Mouse (Mus musculus) kidney, adult 2 months (tissue): ENCODE measurements at regions not wholly inside any gene's neighbourhood (a gene's known extent, or its start where the extent isn't known, plus 50 kb on each side); places are given as distances from the start of the nearest gene placed in this dataset.

Source experiments
- DNase-seq: peaks from one replicate; pipeline ENCODE4 v3.0.0; 2021
- H3K27ac ChIP-seq: fragments of 200-500 bp; 2 replicates; pipeline ENCODE4 v1.5.1; 2012; ENCODE audit warnings: low read depth, low read length, control low read depth, inconsistent platforms; ENCODE audit not compliant: insufficient read depth
- H3K27me3 ChIP-seq: fragments of 200-500 bp; replicated peaks from 2 replicates; pipeline ENCODE4 v1.6.1; 2012; ENCODE audit warnings: mild to moderate bottlenecking, moderate library complexity, low read length, inconsistent platforms; ENCODE audit not compliant: control insufficient read depth, insufficient read depth
- H3K36me3 ChIP-seq: fragments of 200-500 bp; 2 replicates; pipeline ENCODE4 v1.6.1; 2012; ENCODE audit warnings: mild to moderate bottlenecking, moderate library complexity, low read length, inconsistent platforms; ENCODE audit not compliant: control insufficient read depth, insufficient read depth
- H3K4me1 ChIP-seq: fragments of 200-500 bp; 2 replicates; pipeline ENCODE4 v1.6.1; 2011; ENCODE audit warnings: low read length; ENCODE audit not compliant: control insufficient read depth, insufficient read depth
- H3K4me3 ChIP-seq: fragments of 200-500 bp; 2 replicates; pipeline ENCODE4 v1.5.1; 2011; ENCODE audit warnings: mild to moderate bottlenecking, low read depth, low read length, control low read depth; ENCODE audit not compliant: insufficient read depth
- CTCF ChIP-seq: fragments of 200-500 bp; conservative IDR thresholded peaks from 2 replicates; pipeline ENCODE4 v1.5.1; 2011; ENCODE audit warnings: low read depth, mild to moderate bottlenecking, control low read depth, low read length, moderate library complexity, mixed read lengths; ENCODE audit not compliant: insufficient read depth, insufficient read length
- POLR2A ChIP-seq: fragments of 200-500 bp; IDR thresholded peaks from one replicate; pipeline ENCODE4 v1.6.1; 2011; ENCODE audit warnings: low read depth, low read length, control low read depth
- WGBS: fragments of 180-500 bp; shearing (Covaris S2); methylation state at CpG from one replicate; pipeline ENCODE4 v1.1.7; 2018; 5-methylcytosine and 5-hydroxymethylcytosine counted together

- TF ChIP-seq POLR2A: no peak
- no peak for TF ChIP-seq CTCF
These were observed 90.9 kb upstream of the Myocd start for GRCm38 (mm10) chr11:65360729-65361128.

GRCm38 (mm10) chr11:65358908-65359307, 89.1 kb upstream of the Myocd start:
- Histone ChIP-seq H3K36me3 (no peaks in the 10 kb centered on the region), H3K27me3 (no peaks in the 10 kb centered on the region), H3K4me3 (no peak overlapping the region), H3K27ac (no peak overlapping the region), H3K4me1 (no peaks in the 10 kb centered on the region)
- WGBS: 75% methylated on average over 8 of the region's 8 CpGs
- TF ChIP-seq POLR2A (no peak), CTCF (no peak)
- no peak for DNase-seq

More at GRCm38 (mm10) chr11:65360729-65361128, 90.9 kb upstream of the Myocd start:
- Histone ChIP-seq H3K4me3 (no peak overlapping the region), H3K27me3 (no peaks in the 10 kb centered on the region), H3K27ac (no peak overlapping the region), H3K36me3 (no peaks in the 10 kb centered on the region), H3K4me1 (0 out of 2 replicates have a peak, but pooled peaks cover 2% of the 10 kb centered on the region)
- WGBS: 96% methylated on average over 5 of the region's 5 CpGs
- DNase-seq: no peak

- DNase-seq: no peak
- Histone ChIP-seq H3K4me1 (no peaks in the 10 kb centered on the region), H3K27me3 (no peaks in the 10 kb centered on the region), H3K4me3 (no peak overlapping the region), H3K27ac (no peak overlapping the region), H3K36me3 (no peaks in the 10 kb centered on the region)
- 84% methylated on average over 3 of the region's 3 CpGs for WGBS
- TF ChIP-seq CTCF (no peak), POLR2A (no peak)
These were observed 82.7 kb upstream of the Myocd start for GRCm38 (mm10) chr11:65352516-65352915.

- Histone ChIP-seq H3K36me3 (no peaks in the 10 kb centered on the region), H3K27ac (no peak overlapping the region), H3K27me3 (no peaks in the 10 kb centered on the region), H3K4me1 (no peaks in the 10 kb centered on the region), H3K4me3 (no peak overlapping the region)
- DNase-seq: no peak
- WGBS: 52% methylated on average over 5 of the region's 5 CpGs
- TF ChIP-seq CTCF: no peak
These were observed 79.2 kb upstream of the Myocd start for GRCm38 (mm10) chr11:65349013-65349412.

GRCm38 (mm10) chr11:65341683-65342440, 72.1 kb upstream of the Myocd start:
- peak; percentile 24 for DNase-seq
- no peaks in the 10 kb centered on the region for H3K27me3 ChIP-seq
- H3K36me3 ChIP-seq: no peaks in the 10 kb centered on the region
- TF ChIP-seq CTCF (no peak), POLR2A (no peak)
- H3K27ac ChIP-seq: no peak overlapping the region
- H3K4me1 ChIP-seq: no peaks in the 10 kb centered on the region
- WGBS: 70% methylated on average over 8 of the region's 8 CpGs
- H3K4me3 ChIP-seq: no peak overlapping the region

- Histone ChIP-seq H3K36me3 (no peaks in the 10 kb centered on the region), H3K27ac (no peak overlapping the region), H3K4me1 (no peaks in the 10 kb centered on the region), H3K4me3 (no peak overlapping the region), H3K27me3 (no peaks in the 10 kb centered on the region)
- TF ChIP-seq CTCF: no peak
- no peak for TF ChIP-seq POLR2A
- DNase-seq: peak; percentile 5
- WGBS: 74% methylated on average over 5 of the region's 5 CpGs
These were observed 64.5 kb upstream of the Myocd start for GRCm38 (mm10) chr11:65334286-65334685.

- H3K27ac ChIP-seq: no peak overlapping the region
- H3K27me3 ChIP-seq: no peaks in the 10 kb centered on the region
- 87% methylated on average over 2 of the region's 2 CpGs for WGBS
- no peak overlapping the region for H3K4me3 ChIP-seq
- no peaks in the 10 kb centered on the region for H3K4me1 ChIP-seq
- DNase-seq: no peak
- no peaks in the 10 kb centered on the region for H3K36me3 ChIP-seq
- TF ChIP-seq CTCF: no peak
- TF ChIP-seq POLR2A: no peak
These were observed 63.3 kb upstream of the Myocd start for GRCm38 (mm10) chr11:65333101-65333500.
